In the genomic region with DNA sequence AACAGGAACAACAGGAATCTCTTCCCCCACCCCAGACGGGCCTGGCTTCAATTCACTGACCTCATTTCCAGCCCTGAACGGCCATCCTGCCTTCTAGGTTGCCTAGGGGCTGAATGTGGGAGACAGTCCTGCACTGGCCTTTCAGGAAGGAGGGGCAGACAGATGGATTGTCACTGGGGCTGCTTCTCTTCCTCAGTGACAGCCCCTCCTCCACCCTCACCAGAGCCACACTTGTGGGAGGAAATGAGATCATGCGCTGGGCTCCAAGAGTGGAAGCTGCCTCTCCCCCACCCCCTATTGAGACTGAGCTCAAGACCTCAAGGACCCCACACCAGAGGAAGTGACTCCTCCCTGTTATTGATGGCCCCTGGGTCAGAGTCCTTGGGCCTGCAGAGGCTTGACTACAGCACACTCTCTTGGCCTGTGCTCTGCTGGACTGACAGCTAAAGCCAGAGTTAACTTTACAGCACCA, we compare ENCODE assay signal across 8 mouse cellular contexts. TPM values are rescaled to one million over a fixed set of nuclear protein-coding genes. Genes with fewer than 3 reads are reported as not detected.
DNase-seq lines count a peak whose midpoint lies in the region; ATAC-seq and TF ChIP-seq lines count a peak whose summit lies in the region.

No protein-coding gene starts in this region.

- H3K27ac ChIP-seq in hindbrain, embryonic 12.5 days: peak overlapping the region; percentile 35; the same call in 1 of the 2 replicates
- H3K27ac ChIP-seq in lung, postnatal 0 days (ENCODE audit: low read length): peak overlapping the region; percentile 83

- peak; percentile 25 for TF ChIP-seq CTCF in lung, postnatal 0 days (IDR thresholded peaks at IDR 0.05)

- H3K27me3 ChIP-seq in hindbrain, embryonic 12.5 days: no peaks in the 10 kb centered on the region
- H3K27me3 ChIP-seq in lung, postnatal 0 days (replicated peaks; ENCODE audit: insufficient read depth, low read length): no peaks in the 10 kb centered on the region

- H3K4me3 ChIP-seq in hindbrain, embryonic 12.5 days: no peak overlapping the region
- no peak overlapping the region for H3K4me3 ChIP-seq in lung, postnatal 0 days (ENCODE audit: low read depth, low read length)

- H3K36me3 ChIP-seq in hindbrain, embryonic 12.5 days: peaks cover 44% of the 10 kb centered on the region
- H3K36me3 ChIP-seq in lung, postnatal 0 days (ENCODE audit: insufficient read depth, low read length): peaks cover 4% of the 10 kb centered on the region; the same call in 1 of the 2 replicates

- H3K9ac ChIP-seq in hindbrain, embryonic 12.5 days: no peak overlapping the region
- no peak overlapping the region for H3K9ac ChIP-seq in lung, postnatal 0 days (replicated peaks; ENCODE audit: low read depth)

- H3K4me1 ChIP-seq in hindbrain, embryonic 12.5 days: peaks cover 19% of the 10 kb centered on the region
- peaks cover 10% of the 10 kb centered on the region; the same call in 1 of the 2 replicates for H3K4me1 ChIP-seq in lung, postnatal 0 days (ENCODE audit: insufficient read depth, low read depth, low read length)

- WGBS in hindbrain, embryonic 12.5 days: 37% methylated on average over 3 of the region's 3 CpGs
- 7% methylated on average over 3 of the region's 3 CpGs for WGBS in lung, postnatal 0 days

- TF ChIP-seq EP300 in lung, postnatal 0 days (IDR thresholded peaks at IDR 0.05): peak; percentile 91

- no peaks in the 10 kb centered on the region for H3K9me3 ChIP-seq in hindbrain, embryonic 12.5 days (replicated peaks)
- H3K9me3 ChIP-seq in lung, postnatal 0 days (ENCODE audit: low read length): no peaks in the 10 kb centered on the region

- peak; percentile 14 for DNase-seq in ES-CJ7 (ENCODE audit: low read depth, low spot score)
- peak; percentile 87 for DNase-seq in adrenal gland, postnatal 14 days
- peak; percentile 48 to 70 for DNase-seq in frontal cortex, postnatal 10 days (ENCODE audit: low spot score in 2 of 2)
- peak; percentile 84 for DNase-seq in layer of hippocampus, adult 9-11 months
- peak; percentile 93 for DNase-seq in lung, postnatal 0 days (ENCODE audit: low spot score)
- DNase-seq in retina, postnatal 1 day: peak; percentile 69
- DNase-seq in urinary bladder, adult 2 months (ENCODE audit: low spot score): no peak

- ATAC-seq in hindbrain, embryonic 12.5 days (ENCODE audit: low FRiP score): peak; percentile 43; the same call in 1 of the 2 replicates
- ATAC-seq in lung, postnatal 0 days: peak; percentile 97

- H3K4me2 ChIP-seq in hindbrain, embryonic 12.5 days (replicated peaks): no peak overlapping the region
- H3K4me2 ChIP-seq in lung, postnatal 0 days (replicated peaks; ENCODE audit: low read depth, low read length): no peak overlapping the region

RNA-seq across cellular contexts. Expression of a gene that starts 30.1 kb away (rescaled TPM):
- total RNA-seq in adrenal gland, postnatal 14 days (2021): 38.2 TPM in 2 replicates
- 40.7 and 44.2 TPM in 2 replicates for polyA plus RNA-seq in hindbrain, embryonic 12.5 days (2016; fragmentation: Nextera tagmentation; extraction: Ambion mirVana)
- polyA plus RNA-seq in lung, postnatal 0 days (2015; fragmentation: Nextera tagmentation; extraction: Ambion mirVana): 32.5 and 40.2 TPM in 2 replicates
- 41.8 and 47.8 TPM in 2 replicates for polyA plus RNA-seq in urinary bladder, adult 2 months (2012; rRNA removed)

RNA-seq across cellular contexts. Expression of a gene that starts 49.6 kb away (rescaled TPM):
- total RNA-seq in adrenal gland, postnatal 14 days (2021): 21.8 and 27.5 TPM in 2 replicates
- 16.5 and 17.3 TPM in 2 replicates for polyA plus RNA-seq in hindbrain, embryonic 12.5 days (2016; fragmentation: Nextera tagmentation; extraction: Ambion mirVana)
- 12.0 and 12.6 TPM in 2 replicates for polyA plus RNA-seq in lung, postnatal 0 days (2015; fragmentation: Nextera tagmentation; extraction: Ambion mirVana)
- 10.0 and 12.4 TPM in 2 replicates for polyA plus RNA-seq in urinary bladder, adult 2 months (2012; rRNA removed)

RNA-seq across cellular contexts. Expression of a gene that starts 51.4 kb away (rescaled TPM):
- total RNA-seq in adrenal gland, postnatal 14 days (2021): 2.7 and 7.7 TPM in 2 replicates
- 1.1 and 1.2 TPM in 2 replicates for polyA plus RNA-seq in hindbrain, embryonic 12.5 days (2016; fragmentation: Nextera tagmentation; extraction: Ambion mirVana)
- 0.37 and 0.56 TPM in 2 replicates for polyA plus RNA-seq in lung, postnatal 0 days (2015; fragmentation: Nextera tagmentation; extraction: Ambion mirVana)
- polyA plus RNA-seq in urinary bladder, adult 2 months (2012; rRNA removed): 6.2 and 7.2 TPM in 2 replicates
